Mouse (Mus musculus) lung, embryonic 15.5 days (tissue): ENCODE results near the gene Klhl6. TPM values are rescaled to one million over a fixed set of nuclear protein-coding genes. Genes with fewer than 3 reads are reported as not detected.
"Not testable (repeated sequence)": the region's sequence is repeated elsewhere in the genome, so short reads cannot be mapped to it uniquely, and the experiment has no call there.

Experiments used
- ATAC-seq: fragments of 200-750 bp; cut with Nextera tagmentation; 2 replicates; pipeline ENCODE4 v1.8.0; 2017; ENCODE audit warnings: moderate number of reproducible peaks, borderline replicate concordance; ENCODE audit not compliant: low FRiP score, low TSS enrichment; ENCODE audit errors: extremely low read depth
- H3K27ac ChIP-seq: fragments of 300-500 bp; sonication (generic); 2 replicates; pipeline ENCODE4 v1.5.1; 2015; ENCODE audit warnings: moderate library complexity, mild to moderate bottlenecking, inconsistent platforms
- H3K27me3 ChIP-seq: fragments of 300-500 bp; sonication (generic); 2 replicates; pipeline ENCODE4 v1.6.1; 2015; ENCODE audit warnings: inconsistent platforms
- H3K36me3 ChIP-seq: fragments of 300-500 bp; sonication (generic); 2 replicates; pipeline ENCODE4 v1.6.1; 2015; ENCODE audit warnings: inconsistent platforms
- H3K4me1 ChIP-seq: fragments of 300-500 bp; sonication (generic); 2 replicates; pipeline ENCODE4 v1.6.1; 2015; ENCODE audit warnings: inconsistent platforms
- H3K4me2 ChIP-seq: fragments of 300-500 bp; sonication (generic); 2 replicates; pipeline ENCODE4 v1.6.1; 2015; ENCODE audit warnings: inconsistent platforms, mild to moderate bottlenecking, moderate library complexity
- H3K4me3 ChIP-seq: fragments of 300-500 bp; sonication (generic); 2 replicates; pipeline ENCODE4 v1.5.1; 2015; ENCODE audit warnings: mild to moderate bottlenecking, inconsistent platforms
- H3K9ac ChIP-seq: fragments of 300-500 bp; sonication (generic); 2 replicates; pipeline ENCODE4 v1.6.1; 2015; ENCODE audit warnings: inconsistent platforms
- H3K9me3 ChIP-seq: fragments of 300-500 bp; sonication (generic); 2 replicates; pipeline ENCODE4 v1.6.1; 2016; ENCODE audit warnings: inconsistent platforms
- WGBS: fragments of 180-500 bp; shearing (Covaris S2); methylation state at CpG from one replicate; pipeline ENCODE4 v1.1.7; 2015; 5-methylcytosine and 5-hydroxymethylcytosine counted together
- polyA plus RNA-seq: library from polyadenylated mRNA; unstranded; fragments of >200 nt; fragmentation: Nextera tagmentation; extraction: Ambion mirVana; gene quantifications from 2 replicates; pipeline ENCODE4 v1.2.1, GENCODE M21; 2015

Gene Klhl6
- polyA plus RNA-seq: 18.4 and 19.7 TPM in 2 replicates

DNA sequence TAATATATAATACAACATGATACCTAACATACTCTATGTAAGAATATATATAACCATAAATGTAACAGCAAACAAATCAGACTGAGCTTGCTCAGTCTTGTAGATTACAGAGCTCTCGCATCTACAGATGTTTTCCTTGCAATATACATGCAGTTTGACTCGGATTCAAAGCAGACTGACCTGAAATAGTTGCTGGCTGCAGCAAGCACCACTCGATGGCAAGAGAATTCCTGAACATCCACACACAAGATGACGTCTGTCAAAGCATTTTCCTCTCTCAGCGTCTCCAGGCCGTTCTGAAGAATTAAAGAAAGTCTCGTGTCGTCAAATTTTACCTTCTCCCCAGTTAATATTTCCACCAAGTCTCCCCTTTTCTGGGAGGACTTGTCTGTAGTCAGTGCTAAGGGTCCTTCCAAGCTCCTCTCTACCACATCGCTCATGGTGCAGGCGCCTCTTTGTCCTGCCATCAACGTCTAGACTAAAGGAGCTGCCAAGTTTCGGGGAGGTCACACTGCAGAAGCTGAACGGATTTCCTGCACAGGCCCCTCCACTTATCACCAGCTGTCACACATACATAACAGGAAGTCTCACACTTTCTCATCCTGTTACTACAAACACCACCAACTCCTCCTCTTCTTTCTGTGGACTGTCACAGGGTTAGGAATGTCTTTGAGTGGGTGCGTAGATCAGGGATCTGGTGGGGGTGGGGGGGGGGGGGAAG, at the start of gene Klhl6:
Gene Klhl6, minus strand, starts transcription at position 501 of the 721 bp plus-strand sequence.
- Histone ChIP-seq H3K4me2 (peak within 1 kb of the TSS; percentile 47), H3K4me3 (peak within 1 kb of the TSS; percentile 32), H3K4me1 (peaks cover 14% of the 10 kb centered on the region), H3K36me3 (no peaks in the 10 kb centered on the region), H3K27me3 (no peaks in the 10 kb centered on the region), H3K9me3 (no peaks in the 10 kb centered on the region), H3K9ac (0 out of 2 replicates have a peak within 1 kb of the TSS, but pooled peaks have one; percentile 8), H3K27ac (peak within 1 kb of the TSS; percentile 72)
- ATAC-seq: peak; percentile 91; the same call in 1 of the 2 replicates
- 12% methylated on average over 14 of the region's 14 CpGs for WGBS

DNA sequence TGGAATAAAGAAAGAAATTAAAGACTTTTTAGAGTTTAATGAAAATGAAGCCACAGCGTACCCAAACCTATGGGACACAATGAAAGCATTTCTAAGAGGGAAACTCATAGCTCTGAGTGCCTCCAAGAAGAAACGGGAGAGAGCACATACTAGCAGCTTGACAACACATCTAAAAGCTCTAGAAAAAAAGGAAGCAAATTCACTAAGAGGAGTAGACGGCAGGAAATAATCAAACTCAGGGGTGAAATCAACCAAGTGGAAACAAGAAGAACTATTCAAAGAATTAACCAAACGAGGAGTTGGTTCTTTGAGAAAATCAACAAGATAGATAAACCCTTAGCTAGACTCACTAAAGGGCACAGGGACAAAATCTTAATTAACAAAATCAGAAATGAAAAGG, 44.4 kb upstream of the Klhl6 start:
- H3K9ac ChIP-seq, H3K27ac ChIP-seq, H3K4me2 ChIP-seq, H3K9me3 ChIP-seq, H3K36me3 ChIP-seq, ATAC-seq, H3K4me3 ChIP-seq, H3K4me1 ChIP-seq, H3K27me3 ChIP-seq: not testable (repeated sequence)
- 85% methylated on average over 3 of the region's 4 CpGs for WGBS

GRCm38 (mm10) chr16:20022821-20023220, 40.0 kb upstream of the Klhl6 start:
- Histone ChIP-seq H3K27me3 (no peaks in the 10 kb centered on the region), H3K4me3 (no peak overlapping the region), H3K4me2 (no peak overlapping the region), H3K4me1 (peaks cover 7% of the 10 kb centered on the region; the same call in 1 of the 2 replicates), H3K27ac (no peak overlapping the region), H3K36me3 (no peaks in the 10 kb centered on the region), H3K9me3 (no peaks in the 10 kb centered on the region), H3K9ac (no peak overlapping the region)
- WGBS: 66% methylated on average over 1 of the region's 1 CpGs
- ATAC-seq: no peak

- Histone ChIP-seq H3K27me3 (no peaks in the 10 kb centered on the region), H3K4me2 (no peak overlapping the region), H3K36me3 (no peaks in the 10 kb centered on the region), H3K4me3 (no peak overlapping the region), H3K4me1 (peaks cover 7% of the 10 kb centered on the region; the same call in 1 of the 2 replicates), H3K9ac (no peak overlapping the region), H3K27ac (no peak overlapping the region), H3K9me3 (no peaks in the 10 kb centered on the region)
- WGBS: 63% methylated on average over 2 of the region's 2 CpGs
- ATAC-seq: no peak
These were observed 39.0 kb upstream of the Klhl6 start for GRCm38 (mm10) chr16:20021848-20022247.

DNA sequence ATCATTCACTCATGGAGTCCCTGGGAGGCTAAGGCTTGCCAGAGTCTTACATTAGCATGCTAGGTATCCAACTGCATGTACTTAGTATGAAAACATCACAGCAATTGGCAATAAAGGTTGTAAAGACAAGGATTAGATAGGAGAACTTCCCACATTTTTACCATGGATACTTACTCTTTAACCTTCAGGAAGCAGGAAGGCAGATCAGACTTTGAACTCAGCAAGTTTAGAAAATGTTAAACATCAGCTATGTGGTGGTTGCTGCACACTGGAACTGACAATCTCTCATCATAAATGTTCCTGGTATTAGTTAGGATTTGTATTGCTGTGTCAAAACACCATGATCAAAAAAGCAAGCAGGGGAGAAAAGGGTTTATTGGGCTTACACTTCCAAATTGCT, 29.8 kb upstream of the Klhl6 start:
- H3K9ac ChIP-seq: no peak overlapping the region
- no peaks in the 10 kb centered on the region for H3K36me3 ChIP-seq
- ATAC-seq: no peak
- H3K27me3 ChIP-seq: no peaks in the 10 kb centered on the region
- no peak overlapping the region for H3K27ac ChIP-seq
- no peak overlapping the region for H3K4me3 ChIP-seq
- no peaks in the 10 kb centered on the region for H3K4me1 ChIP-seq
- no peaks in the 10 kb centered on the region for H3K9me3 ChIP-seq
- no peak overlapping the region for H3K4me2 ChIP-seq

DNA sequence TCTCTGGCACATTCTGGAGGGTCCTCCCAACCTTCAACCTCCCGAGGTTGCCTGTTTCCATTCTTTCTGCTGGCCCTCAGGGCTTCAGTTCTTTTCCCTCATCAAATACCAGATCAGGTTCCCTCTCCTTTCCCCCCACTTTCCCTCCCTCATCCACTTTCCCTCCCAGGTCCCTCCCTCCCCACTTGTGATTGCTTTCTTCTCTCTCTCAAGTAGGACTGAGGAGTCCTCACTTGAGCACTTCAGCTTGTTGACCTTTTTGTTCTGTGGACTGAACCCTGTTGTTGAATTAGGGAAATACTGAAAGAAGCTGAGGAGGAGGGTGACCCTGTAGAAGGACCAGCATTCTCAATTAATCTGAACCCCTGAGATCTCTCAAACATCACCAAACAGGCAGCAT, 23.2 kb upstream of the Klhl6 start:
- Histone ChIP-seq H3K27me3 (no peaks in the 10 kb centered on the region), H3K27ac (no peak overlapping the region), H3K4me1 (no peaks in the 10 kb centered on the region), H3K9me3 (no peaks in the 10 kb centered on the region), H3K9ac (no peak overlapping the region), H3K36me3 (no peaks in the 10 kb centered on the region), H3K4me2 (no peak overlapping the region), H3K4me3 (no peak overlapping the region)
- WGBS: 55% methylated on average over 1 of the region's 1 CpGs
- no peak for ATAC-seq

DNA sequence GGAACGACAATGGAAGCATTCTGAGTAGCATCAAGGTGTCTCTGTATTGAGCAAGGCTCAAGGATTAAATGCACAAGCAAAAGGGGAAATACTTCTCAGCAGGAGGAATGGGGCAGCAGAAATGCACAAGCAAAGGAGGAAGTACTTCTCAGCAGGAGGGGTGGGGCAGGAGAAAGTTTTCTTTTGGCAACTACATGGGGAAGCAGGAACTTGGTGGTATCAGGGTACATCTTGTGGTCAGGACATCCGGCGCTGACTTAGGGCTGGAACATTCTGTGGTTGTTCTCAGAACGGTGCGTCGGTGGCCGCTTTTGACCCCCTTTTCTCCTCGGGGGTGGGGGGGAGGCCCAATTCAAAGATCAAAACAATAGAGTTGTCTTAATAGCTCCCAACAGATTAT, 17.4 kb upstream of the Klhl6 start:
- WGBS: 93% methylated on average over 8 of the region's 8 CpGs
- H3K4me1 ChIP-seq, H3K36me3 ChIP-seq, H3K4me3 ChIP-seq, H3K9ac ChIP-seq, H3K27ac ChIP-seq, H3K9me3 ChIP-seq, H3K27me3 ChIP-seq, ATAC-seq, H3K4me2 ChIP-seq: not testable (repeated sequence)

DNA sequence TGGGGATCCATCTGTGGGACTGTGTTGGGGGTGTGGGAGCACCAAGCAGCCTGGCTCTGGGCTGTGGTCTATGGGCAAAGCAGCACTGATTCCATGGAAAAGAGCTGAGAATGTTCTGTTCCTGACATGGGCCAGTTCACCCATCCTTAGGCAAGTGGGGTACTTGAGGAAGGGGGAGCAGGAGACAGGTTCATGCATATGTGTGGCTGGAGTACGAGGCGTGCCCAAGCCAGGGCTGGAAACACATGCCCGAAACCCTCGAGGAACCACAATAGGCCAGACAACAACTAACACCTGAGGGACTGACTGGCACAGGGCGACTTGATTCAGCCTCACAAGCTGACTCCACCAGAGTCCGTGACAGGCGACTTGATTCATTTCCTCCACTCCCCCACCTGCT, 14.8 kb upstream of the Klhl6 start:
- H3K36me3 ChIP-seq: no peaks in the 10 kb centered on the region
- H3K27me3 ChIP-seq: no peaks in the 10 kb centered on the region
- 88% methylated on average over 7 of the region's 7 CpGs for WGBS
- H3K4me3 ChIP-seq: no peak overlapping the region
- H3K4me2 ChIP-seq: no peak overlapping the region
- no peak overlapping the region for H3K9ac ChIP-seq
- ATAC-seq: no peak
- no peak overlapping the region for H3K27ac ChIP-seq
- H3K9me3 ChIP-seq: no peaks in the 10 kb centered on the region
- 0 out of 2 replicates have a peak, but pooled peaks cover 3% of the 10 kb centered on the region for H3K4me1 ChIP-seq

DNA sequence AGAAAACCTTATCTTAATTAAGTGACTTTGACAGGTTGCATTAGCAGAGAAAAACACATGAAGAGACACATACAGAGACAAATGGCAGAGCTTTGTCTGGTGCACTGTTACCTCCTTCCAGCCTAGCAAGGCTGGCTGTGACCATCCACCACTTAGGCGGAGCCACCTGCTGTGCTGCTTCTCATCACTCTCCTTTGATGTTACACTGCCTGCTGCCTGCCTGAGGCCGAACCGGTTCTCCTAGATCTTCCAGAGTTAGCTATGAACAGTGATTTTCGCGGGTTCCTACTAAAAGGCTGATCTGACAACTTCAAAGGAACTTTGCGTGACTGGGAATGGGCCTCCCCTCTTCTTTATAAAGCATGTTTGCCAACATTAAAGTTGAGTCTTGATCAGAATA, 14.1 kb upstream of the Klhl6 start:
- not testable (repeated sequence) for H3K27ac ChIP-seq, H3K9me3 ChIP-seq

GRCm38 (mm10) chr16:19995818-19996217, 13.0 kb upstream of the Klhl6 start:
- Histone ChIP-seq H3K36me3 (no peaks in the 10 kb centered on the region), H3K4me2 (no peak overlapping the region), H3K4me3 (no peak overlapping the region), H3K9me3 (no peaks in the 10 kb centered on the region), H3K27ac (no peak overlapping the region), H3K9ac (no peak overlapping the region), H3K27me3 (no peaks in the 10 kb centered on the region), H3K4me1 (0 out of 2 replicates have a peak, but pooled peaks cover 3% of the 10 kb centered on the region)
- ATAC-seq: no peak

More for the DNA sequence above, 14.1 kb upstream of the Klhl6 start:
- not testable (repeated sequence) for H3K4me2 ChIP-seq, H3K4me1 ChIP-seq, ATAC-seq, H3K4me3 ChIP-seq, H3K36me3 ChIP-seq, H3K27me3 ChIP-seq, H3K9ac ChIP-seq
- WGBS: 23% methylated on average over 6 of the region's 6 CpGs

DNA sequence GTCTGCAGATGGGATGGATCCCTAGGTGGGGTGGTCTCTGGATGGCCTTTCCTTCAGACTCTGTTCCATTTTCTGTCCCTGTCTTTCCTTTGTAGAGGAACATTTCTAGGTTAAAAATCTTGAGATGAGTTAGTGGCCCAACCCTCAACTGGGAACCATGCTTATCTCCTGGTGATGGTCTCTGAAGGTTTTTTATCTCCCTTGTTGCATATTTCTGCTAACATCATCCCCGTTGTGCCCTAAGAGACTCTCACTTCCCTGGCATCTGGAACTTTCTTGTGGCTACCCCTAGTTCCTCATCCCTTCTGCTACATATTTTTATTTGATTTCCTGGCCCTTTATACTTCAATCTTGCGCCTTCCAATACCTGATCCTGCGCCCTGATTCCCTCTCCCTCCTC, 10.4 kb upstream of the Klhl6 start:
- Histone ChIP-seq H3K27me3 (no peaks in the 10 kb centered on the region), H3K9me3 (no peaks in the 10 kb centered on the region), H3K27ac (no peak overlapping the region), H3K4me2 (no peak overlapping the region), H3K9ac (no peak overlapping the region), H3K36me3 (no peaks in the 10 kb centered on the region), H3K4me3 (no peak overlapping the region), H3K4me1 (0 out of 2 replicates have a peak, but pooled peaks cover 3% of the 10 kb centered on the region)
- no peak for ATAC-seq
- WGBS: 88% methylated on average over 3 of the region's 3 CpGs

DNA sequence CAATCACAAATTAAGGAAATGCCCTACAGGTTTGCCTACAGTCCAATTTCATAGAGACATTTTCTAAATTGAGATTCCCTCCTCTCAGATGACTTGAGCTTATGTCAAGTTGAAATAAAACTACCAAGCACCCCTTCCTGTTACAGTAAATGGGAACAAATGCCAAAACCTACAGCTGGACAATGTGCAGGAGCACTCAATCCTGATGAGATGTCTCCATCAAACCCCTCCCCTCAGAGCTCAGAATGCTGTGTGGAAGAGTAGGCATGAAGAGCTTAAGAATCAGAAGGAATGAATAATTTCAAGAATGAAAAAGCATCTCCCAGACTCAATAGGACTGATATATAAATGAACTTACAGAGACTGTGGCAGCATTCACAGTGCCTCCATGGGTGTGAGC, 7.7 kb upstream of the Klhl6 start:
- H3K4me2 ChIP-seq: no peak overlapping the region
- H3K4me1 ChIP-seq: no peaks in the 10 kb centered on the region
- no peaks in the 10 kb centered on the region for H3K27me3 ChIP-seq
- H3K4me3 ChIP-seq: no peak overlapping the region
- no peaks in the 10 kb centered on the region for H3K9me3 ChIP-seq
- no peak for ATAC-seq
- H3K9ac ChIP-seq: no peak overlapping the region
- H3K27ac ChIP-seq: no peak overlapping the region
- H3K36me3 ChIP-seq: no peaks in the 10 kb centered on the region

- Histone ChIP-seq H3K4me2 (no peak overlapping the region), H3K9me3 (no peaks in the 10 kb centered on the region), H3K27me3 (no peaks in the 10 kb centered on the region), H3K4me3 (no peak overlapping the region), H3K27ac (no peak overlapping the region), H3K4me1 (peaks cover 7% of the 10 kb centered on the region), H3K36me3 (no peaks in the 10 kb centered on the region), H3K9ac (no peak overlapping the region)
- ATAC-seq: no peak
- 75% methylated on average over 2 of the region's 2 CpGs for WGBS
These were observed 4.8 kb upstream of the Klhl6 start for GRCm38 (mm10) chr16:19987589-19987988.
